Mouse (Mus musculus) cortical plate, adult 2 months (tissue): ENCODE measurements around the gene 2210011C24Rik. TPM values are rescaled to one million over a fixed set of nuclear protein-coding genes. Genes with fewer than 3 reads are reported as not detected.

Experiments used
- H3K27ac ChIP-seq: fragments of 200-500 bp; 2 replicates; pipeline ENCODE4 v1.5.1; 2012; ENCODE audit warnings: low read length, control low read depth, inconsistent platforms; ENCODE audit not compliant: insufficient read depth
- H3K4me1 ChIP-seq: fragments of 200-500 bp; 2 replicates; pipeline ENCODE4 v1.6.1; 2011; ENCODE audit warnings: low read length; ENCODE audit not compliant: control insufficient read depth, insufficient read depth
- H3K4me3 ChIP-seq: fragments of 200-500 bp; 2 replicates; pipeline ENCODE4 v1.5.1; 2011; ENCODE audit warnings: mild to moderate bottlenecking, low read length, control low read depth; ENCODE audit not compliant: insufficient read depth
- CTCF ChIP-seq: fragments of 200-500 bp; IDR thresholded peaks from 2 replicates; pipeline ENCODE4 v1.5.1; 2011; ENCODE audit warnings: mild to moderate bottlenecking, control low read depth, low read length; ENCODE audit not compliant: insufficient read depth; ENCODE audit errors: extremely low read depth
- POLR2A ChIP-seq: fragments of 200-500 bp; IDR thresholded peaks from 2 replicates; pipeline ENCODE4 v1.6.1; 2011; ENCODE audit warnings: mild to moderate bottlenecking, low read length, control low read depth; ENCODE audit not compliant: insufficient read depth; ENCODE audit errors: extremely low read depth
- polyA plus RNA-seq: library from polyadenylated mRNA; depleted of rRNA; stranded (reverse); fragments of >200 nt; gene quantifications from 2 replicates; pipeline ENCODE4 v1.2.3, GENCODE M21; 2012

2210011C24Rik gene
- polyA plus RNA-seq, 1 experiment: 1.4 TPM

DNA sequence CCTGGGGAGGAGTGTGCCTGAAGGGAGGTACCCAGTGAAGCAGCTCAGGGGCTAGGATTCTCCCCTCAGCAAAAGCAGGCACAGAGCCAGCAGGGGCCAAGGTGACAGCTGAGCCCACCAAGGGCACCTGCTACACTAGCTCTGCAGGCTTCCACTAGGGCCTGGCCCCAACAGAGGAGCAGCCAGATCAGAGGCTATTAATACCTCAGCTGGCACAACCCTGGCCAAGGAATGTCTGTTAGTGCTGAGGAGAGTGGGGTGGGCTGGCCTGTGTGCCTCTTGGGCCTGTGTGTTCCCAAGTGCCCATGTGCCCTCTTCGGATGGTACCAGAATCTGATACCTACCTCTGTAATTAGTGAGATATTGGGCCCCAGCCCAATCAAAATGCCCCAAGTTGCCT, 31.7 kb downstream of the 2210011C24Rik start:
- Histone ChIP-seq H3K4me1 (peaks cover 9% of the 10 kb centered on the region), H3K27ac (no peak overlapping the region), H3K4me3 (no peak overlapping the region)
- TF ChIP-seq CTCF (no peak), POLR2A (no peak)

DNA sequence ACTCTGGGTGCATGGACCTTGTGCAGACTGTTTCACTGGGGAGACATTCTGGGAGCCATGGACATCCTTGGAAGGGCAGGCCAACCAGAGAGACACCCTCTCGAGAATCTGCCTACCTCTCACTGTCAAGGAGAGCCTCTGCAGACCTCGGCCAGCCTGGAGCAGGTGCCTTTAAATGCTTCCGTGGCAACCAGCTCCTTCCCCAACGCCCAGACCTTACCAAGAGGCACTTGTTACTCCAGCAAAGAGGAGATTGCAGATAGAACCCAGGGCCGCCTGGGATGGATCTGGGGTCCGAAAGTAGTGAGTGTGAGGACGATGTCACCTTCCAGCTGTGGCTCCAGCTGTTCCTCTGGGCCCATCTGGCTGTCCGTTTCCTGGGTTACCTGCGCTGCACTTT, 33.8 kb downstream of the 2210011C24Rik start:
- H3K4me3 ChIP-seq: no peak overlapping the region
- TF ChIP-seq POLR2A (no peak), CTCF (no peak)
- H3K4me1 ChIP-seq: peaks cover 9% of the 10 kb centered on the region
- no peak overlapping the region for H3K27ac ChIP-seq

DNA sequence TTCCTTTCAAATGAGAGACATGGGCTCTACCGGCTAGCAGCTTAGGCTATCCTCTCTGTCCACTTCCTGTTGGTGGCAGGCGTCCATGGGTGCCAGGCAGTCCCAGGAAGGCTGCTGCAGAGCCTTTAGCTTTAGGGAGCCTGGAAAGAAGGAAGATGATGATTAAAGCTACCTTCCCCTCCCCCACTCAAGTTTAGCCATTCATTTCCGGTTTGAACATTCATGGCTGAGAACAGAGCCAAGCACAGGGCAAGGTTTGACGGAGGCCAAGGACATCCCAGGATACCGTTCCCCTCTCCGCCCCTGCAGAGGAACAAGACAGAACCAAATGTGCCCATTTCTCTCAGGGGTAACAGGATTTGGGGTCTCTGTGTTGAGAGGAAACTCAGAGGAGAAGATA, 34.3 kb downstream of the 2210011C24Rik start:
- TF ChIP-seq CTCF: no peak
- no peak for TF ChIP-seq POLR2A
- Histone ChIP-seq H3K4me3 (no peak overlapping the region), H3K27ac (no peak overlapping the region), H3K4me1 (peaks cover 9% of the 10 kb centered on the region)

DNA sequence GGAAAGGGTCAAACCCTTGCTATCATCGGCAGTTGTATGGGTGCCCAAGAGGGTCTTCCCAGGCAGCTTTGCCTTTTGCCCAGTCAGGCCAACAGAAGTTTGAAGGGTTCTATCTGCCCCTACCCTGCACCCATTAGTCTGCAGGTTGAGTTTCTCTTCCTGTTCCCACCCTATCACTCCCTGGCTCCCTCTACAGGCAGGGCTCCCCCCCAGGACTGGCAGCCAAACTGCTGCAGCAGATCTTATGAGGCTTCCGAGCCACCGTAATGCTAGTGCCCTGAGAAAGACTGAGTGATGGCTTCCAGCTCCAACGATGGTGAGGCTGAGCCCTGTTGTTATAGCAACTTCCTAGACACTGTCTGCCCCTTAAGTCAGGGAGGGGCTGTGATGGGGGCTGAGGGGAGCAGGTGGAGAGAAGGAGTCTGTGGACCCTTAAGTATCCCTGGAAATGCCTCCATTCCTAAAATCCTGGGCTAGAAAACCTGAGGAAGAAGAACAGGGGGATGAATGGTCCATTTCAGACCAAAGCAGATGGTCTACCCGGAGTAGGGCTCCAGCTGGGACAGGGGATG, 35.1 kb downstream of the 2210011C24Rik start:
- Histone ChIP-seq H3K27ac (no peak overlapping the region), H3K4me1 (peaks cover 9% of the 10 kb centered on the region), H3K4me3 (no peak overlapping the region)
- TF ChIP-seq POLR2A (no peak), CTCF (peak; percentile 11; the same call in 1 of the 2 replicates)

DNA sequence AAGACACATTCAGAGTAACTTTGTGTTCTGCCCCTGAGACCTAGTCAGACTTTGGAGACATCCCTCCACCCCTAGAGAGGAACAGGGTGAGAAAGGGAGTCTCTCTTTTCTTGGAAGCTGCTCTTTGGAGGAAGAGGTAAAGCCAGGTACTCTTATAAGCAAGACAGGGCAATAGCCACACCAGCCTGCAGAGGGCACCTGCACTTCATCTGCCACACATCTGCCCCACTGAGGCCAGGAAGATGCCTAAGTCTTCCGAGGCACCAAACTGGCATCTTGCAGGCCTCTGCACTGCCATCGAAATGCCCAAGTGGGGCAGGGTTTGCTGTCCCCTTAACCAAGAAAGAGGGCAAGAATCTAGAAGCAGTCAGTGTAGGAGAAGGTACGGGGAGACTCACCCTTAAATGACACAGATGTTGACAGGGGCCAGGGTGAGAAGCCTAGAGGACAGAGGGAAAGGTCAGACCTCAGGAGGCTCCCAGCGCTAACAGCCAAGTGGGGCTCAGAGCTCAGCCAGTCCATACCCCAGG, 35.8 kb downstream of the 2210011C24Rik start:
- TF ChIP-seq CTCF (0 out of 2 replicates have a peak, but pooled peaks have one; percentile 21), POLR2A (no peak)
- Histone ChIP-seq H3K4me1 (peaks cover 9% of the 10 kb centered on the region), H3K27ac (no peak overlapping the region), H3K4me3 (no peak overlapping the region)

DNA sequence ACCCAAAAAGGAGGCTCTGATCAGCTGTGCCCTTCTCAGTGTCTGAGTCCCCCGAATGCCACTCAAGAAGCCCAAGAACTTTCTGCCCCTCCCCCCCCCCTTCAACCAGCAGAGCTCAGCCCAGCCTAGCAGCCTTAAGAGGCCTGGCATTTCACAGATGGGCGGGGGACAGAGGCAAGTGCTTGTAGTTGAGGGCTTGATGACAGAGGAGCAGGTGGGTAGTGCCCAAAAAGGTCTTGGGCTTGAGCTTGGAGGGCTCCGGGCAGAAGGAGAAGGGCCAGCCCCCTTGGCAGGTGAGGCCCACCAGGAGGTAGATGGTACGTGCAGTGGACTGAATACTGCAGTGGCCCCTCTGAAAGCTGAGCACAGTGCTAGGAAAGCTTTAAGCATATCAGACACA, 37.5 kb downstream of the 2210011C24Rik start:
- TF ChIP-seq POLR2A: no peak
- TF ChIP-seq CTCF: no peak
- H3K4me3 ChIP-seq: no peak overlapping the region; the same call in 1 of the 2 replicates
- peaks cover 9% of the 10 kb centered on the region for H3K4me1 ChIP-seq
- no peak overlapping the region for H3K27ac ChIP-seq

DNA sequence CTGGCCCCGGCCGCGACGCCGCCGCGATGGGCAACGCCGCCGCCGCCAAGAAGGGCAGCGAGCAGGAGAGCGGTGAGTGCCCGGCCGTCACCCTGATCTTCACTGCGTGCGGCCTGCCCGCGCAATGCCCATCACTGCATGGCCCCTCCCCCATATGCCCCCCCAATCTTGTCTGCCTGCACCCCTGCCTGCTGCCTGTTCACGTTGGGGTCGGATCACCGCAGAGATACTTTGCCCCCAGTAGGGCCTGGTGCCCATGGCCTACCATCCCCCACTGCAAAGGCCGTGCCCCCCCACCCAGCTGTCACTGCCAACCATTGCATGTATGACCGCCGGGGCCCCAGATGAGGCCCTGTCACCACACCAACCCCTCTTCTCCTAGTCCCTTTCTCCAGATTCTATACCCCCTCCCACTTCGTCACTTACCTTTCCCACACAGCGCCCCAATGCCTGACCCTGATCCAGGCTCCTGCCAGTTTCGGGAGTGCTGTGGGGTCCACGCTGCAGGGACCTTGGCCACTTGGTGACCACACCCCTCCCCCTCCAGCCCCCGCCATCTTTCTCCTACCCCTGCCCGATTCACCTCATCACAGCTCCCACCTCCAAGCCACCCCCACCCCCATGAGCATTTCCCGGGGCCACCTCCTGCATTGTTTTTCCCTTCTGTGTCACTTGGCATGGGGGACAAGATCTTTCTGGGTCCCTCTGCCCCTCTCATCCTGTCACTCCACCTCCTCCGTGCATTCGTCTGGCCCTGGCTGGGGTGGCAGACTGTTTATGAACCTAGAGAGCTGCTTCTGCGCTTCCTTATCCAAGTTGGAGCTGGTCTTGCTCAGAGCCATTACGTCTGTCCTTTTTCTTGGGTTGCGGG, 38.6 kb downstream of the 2210011C24Rik start:
- H3K4me1 ChIP-seq: peaks cover 9% of the 10 kb centered on the region
- H3K27ac ChIP-seq: peak overlapping the region; percentile 87
- TF ChIP-seq POLR2A (no peak), CTCF (no peak)
- H3K4me3 ChIP-seq: peak overlapping the region; percentile 99

DNA sequence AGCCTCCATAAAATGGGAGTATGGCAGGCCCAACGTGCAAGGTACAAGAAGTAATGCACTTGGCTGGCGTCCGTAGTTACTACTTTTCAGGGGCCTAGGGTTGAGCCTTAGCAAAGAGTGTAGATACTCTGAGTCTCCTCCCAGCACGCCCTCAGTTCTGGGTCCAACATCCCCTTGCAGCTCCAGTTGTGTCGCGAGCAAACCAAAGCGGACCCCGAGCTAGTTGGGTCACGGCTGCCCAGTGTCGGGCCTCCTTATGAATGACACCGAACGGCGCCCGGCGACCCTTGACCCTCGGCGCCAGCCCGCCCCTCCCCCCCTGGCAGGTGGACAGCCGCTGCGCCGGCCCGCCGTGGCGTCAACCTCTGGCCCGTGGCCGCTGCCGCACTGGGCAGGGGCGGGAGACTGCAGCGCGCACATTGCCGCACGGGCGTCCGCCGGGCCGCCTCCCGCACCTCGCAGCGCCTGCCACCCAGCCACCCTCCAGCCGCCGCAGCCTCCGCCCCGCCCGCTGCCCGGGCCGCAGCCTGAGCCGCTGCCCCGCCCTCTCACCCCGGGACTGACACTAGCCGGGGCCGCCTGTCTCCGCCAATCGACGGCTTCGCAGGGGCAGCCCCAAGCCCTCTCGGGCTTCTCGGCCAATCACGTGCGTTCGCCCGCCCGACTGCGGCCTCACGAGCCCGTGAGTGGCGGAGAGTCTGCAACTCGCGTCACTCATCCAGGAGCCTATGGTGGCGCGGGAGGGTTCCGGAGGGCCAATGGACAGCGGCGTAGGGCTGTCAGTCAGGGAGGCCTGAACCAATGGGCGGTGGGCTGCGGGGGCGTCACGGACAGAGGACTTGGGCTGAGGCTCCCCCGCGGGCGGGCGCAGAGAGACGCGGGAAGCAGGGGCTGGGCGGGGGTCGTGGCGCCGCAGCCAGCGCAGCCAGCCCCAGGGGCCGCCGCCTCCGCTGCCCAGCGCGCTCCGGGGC, 39.5 kb downstream of the 2210011C24Rik start, which contains the start of gene Prkaca:
TSS of gene Prkaca (plus strand) at position 844 of the 971 bp plus-strand sequence.
- Histone ChIP-seq H3K27ac (peak within 1 kb of the TSS; percentile 87), H3K4me3 (peak within 1 kb of the TSS; percentile 99), H3K4me1 (peaks cover 1% of the 10 kb centered on the region)
- TF ChIP-seq CTCF (no peak), POLR2A (peak; percentile 55; the same call in 1 of the 2 replicates)

DNA sequence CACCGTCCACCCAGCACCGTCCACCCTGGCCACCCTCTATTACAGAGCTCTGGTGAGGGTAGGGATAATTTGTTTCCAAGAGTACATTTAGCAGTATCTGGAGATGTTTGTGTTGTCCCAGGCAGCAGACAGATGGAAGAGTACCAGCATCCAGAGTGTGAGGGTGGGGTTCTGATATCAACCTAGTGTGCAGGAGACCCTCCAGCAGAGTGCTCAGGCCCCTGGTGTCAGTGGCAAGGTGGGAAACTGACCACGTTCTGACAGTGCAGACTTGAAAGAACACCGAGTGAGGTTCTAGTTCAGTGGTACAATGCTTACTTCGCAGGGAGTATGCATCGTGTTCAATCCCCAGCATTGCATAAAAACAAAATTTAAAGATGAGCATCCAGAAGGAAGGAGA, 40.3 kb downstream of the 2210011C24Rik start:
- Histone ChIP-seq H3K4me1 (no peaks in the 10 kb centered on the region), H3K27ac (no peak overlapping the region), H3K4me3 (peak overlapping the region; percentile 53; the same call in 1 of the 2 replicates)
- TF ChIP-seq POLR2A (no peak), CTCF (no peak)
